Mouse (Mus musculus) small intestine, adult 2 months (tissue): ENCODE data around the gene Wdr41.

Experiments used
- CTCF ChIP-seq: fragments of 200-500 bp; IDR thresholded peaks from 2 replicates; pipeline ENCODE4 v1.5.1; 2012; ENCODE audit warnings: low read depth, mild to moderate bottlenecking, control low read depth, inconsistent platforms, low read length, moderate library complexity, mixed read lengths; ENCODE audit not compliant: insufficient replicate concordance, insufficient read length; ENCODE audit errors: extremely low read depth
- POLR2A ChIP-seq: fragments of 200-500 bp; IDR thresholded peaks from 2 replicates; pipeline ENCODE4 v1.6.1; 2012; ENCODE audit warnings: low read depth, mild to moderate bottlenecking, control low read depth, inconsistent platforms, low read length, moderate library complexity

- TF ChIP-seq CTCF (no peak), POLR2A (no peak)
These were observed 91.7 kb downstream of the Wdr41 start for GRCm38 (mm10) chr13:95067854-95068253.
